Mouse (Mus musculus) embryonic facial prominence, embryonic 12.5 days (tissue): ENCODE measurements at regions not wholly inside any gene's neighbourhood (a gene's known extent, or its start where the extent isn't known, plus 50 kb on each side); places are given as distances from the start of the nearest gene placed in this dataset.
"Not testable (repeated sequence)": the region's sequence is repeated elsewhere in the genome, so short reads cannot be mapped to it uniquely, and the experiment has no call there.

ENCODE experiments used
- ATAC-seq: fragments of 200-750 bp; cut with Nextera tagmentation; 2 replicates; pipeline ENCODE4 v1.8.0; 2017; ENCODE audit not compliant: insufficient number of reproducible peaks, insufficient read depth, low FRiP score, low TSS enrichment
- H3K27ac ChIP-seq: fragments of 300-500 bp; sonication (generic); 2 replicates; pipeline ENCODE4 v1.5.1; 2016; ENCODE audit warnings: mild to moderate bottlenecking
- H3K27me3 ChIP-seq: fragments of 300-500 bp; sonication (generic); 2 replicates; pipeline ENCODE4 v1.6.1; 2016; ENCODE audit warnings: mild to moderate bottlenecking, moderate library complexity
- H3K36me3 ChIP-seq: fragments of 300-500 bp; sonication (generic); 2 replicates; pipeline ENCODE4 v1.6.1; 2016; ENCODE audit warnings: mild to moderate bottlenecking
- H3K4me1 ChIP-seq: fragments of 300-500 bp; sonication (generic); 2 replicates; pipeline ENCODE4 v1.6.1; 2016
- H3K4me2 ChIP-seq: fragments of 300-500 bp; sonication (generic); replicated peaks from 2 replicates; pipeline ENCODE4 v1.6.1; 2016; ENCODE audit warnings: mild to moderate bottlenecking, moderate library complexity
- H3K4me3 ChIP-seq: fragments of 300-500 bp; sonication (generic); 2 replicates; pipeline ENCODE4 v1.5.1; 2016; ENCODE audit warnings: mild to moderate bottlenecking
- H3K9ac ChIP-seq: fragments of 300-500 bp; sonication (generic); 2 replicates; pipeline ENCODE4 v1.6.1; 2016; ENCODE audit warnings: mild to moderate bottlenecking, moderate library complexity
- H3K9me3 ChIP-seq: fragments of 300-500 bp; sonication (generic); 2 replicates; pipeline ENCODE4 v1.6.1; 2016; ENCODE audit warnings: mild to moderate bottlenecking, moderate library complexity
- WGBS: fragments of 180-500 bp; shearing (Covaris S2); methylation state at CpG from one replicate; pipeline ENCODE4 v1.1.7; 2016; 5-methylcytosine and 5-hydroxymethylcytosine counted together

DNA sequence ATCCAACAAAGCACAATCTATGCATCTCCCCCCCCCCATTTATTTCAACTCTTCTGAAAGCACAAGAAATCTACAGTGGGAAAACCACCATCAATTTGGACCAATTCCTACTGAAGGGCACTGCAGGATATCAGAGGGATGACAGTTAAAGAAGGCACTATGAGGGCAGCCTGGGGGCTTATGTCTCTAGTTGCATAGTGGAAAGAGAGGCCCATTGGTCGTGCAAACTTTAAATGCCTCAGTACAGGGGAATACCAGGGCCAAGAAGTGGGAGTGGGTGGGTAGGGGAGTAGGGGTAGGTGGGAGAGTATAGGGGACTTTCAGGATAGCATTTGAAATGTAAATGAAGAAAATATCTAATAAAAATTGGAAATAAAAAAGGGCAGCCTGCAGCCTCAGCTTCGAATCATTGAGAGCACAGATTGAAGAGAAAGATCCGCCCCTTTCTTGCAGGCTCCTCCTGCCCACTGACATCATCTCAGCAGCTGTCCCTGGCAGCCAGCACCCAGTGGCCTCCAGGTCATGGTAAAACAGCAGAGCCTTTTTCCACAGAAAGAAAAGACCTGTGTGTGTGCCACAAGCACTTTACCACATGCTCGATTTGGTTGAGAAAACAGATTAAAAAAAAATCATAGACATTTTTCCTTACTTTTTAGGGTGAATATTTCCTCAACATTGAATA, 571.6 kb upstream of the Adamts5 start:
- no peaks in the 10 kb centered on the region for H3K9me3 ChIP-seq
- H3K4me3 ChIP-seq = no peak overlapping the region
- H3K27me3 ChIP-seq = no peaks in the 10 kb centered on the region
- no peaks in the 10 kb centered on the region for H3K36me3 ChIP-seq
- H3K27ac ChIP-seq = no peak overlapping the region
- 53% methylated on average over 4 of the region's 4 CpGs for WGBS
- H3K4me1 ChIP-seq = no peaks in the 10 kb centered on the region
- no peak overlapping the region for H3K4me2 ChIP-seq
- no peak overlapping the region for H3K9ac ChIP-seq
- no peak for ATAC-seq

DNA sequence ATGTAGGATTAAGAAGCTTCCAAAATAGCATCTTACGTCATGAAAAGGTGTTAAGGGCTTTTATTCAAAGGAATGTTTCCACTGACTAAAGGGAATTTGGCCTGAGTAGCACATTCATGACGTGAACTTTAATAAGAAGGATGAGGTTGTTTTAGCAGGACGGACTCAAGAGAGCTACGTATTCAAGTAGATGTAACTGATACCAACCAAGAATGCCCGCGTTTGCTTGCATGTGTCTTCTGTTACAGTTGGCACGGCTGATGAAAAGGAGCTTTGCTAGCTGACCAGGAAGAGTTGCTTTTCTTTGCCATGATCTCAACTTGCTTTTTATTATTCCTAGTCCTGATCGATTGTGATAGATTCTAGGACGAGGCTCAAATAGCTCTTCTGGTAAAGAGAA, 559.4 kb upstream of the Adamts5 start:
- no peaks in the 10 kb centered on the region for H3K9me3 ChIP-seq
- no peak overlapping the region for H3K9ac ChIP-seq
- no peaks in the 10 kb centered on the region for H3K4me1 ChIP-seq
- H3K36me3 ChIP-seq = no peaks in the 10 kb centered on the region
- 57% methylated on average over 9 of the region's 9 CpGs for WGBS
- H3K4me2 ChIP-seq = no peak overlapping the region
- H3K27ac ChIP-seq = no peak overlapping the region
- no peak for ATAC-seq
- no peaks in the 10 kb centered on the region for H3K27me3 ChIP-seq
- H3K4me3 ChIP-seq = no peak overlapping the region

DNA sequence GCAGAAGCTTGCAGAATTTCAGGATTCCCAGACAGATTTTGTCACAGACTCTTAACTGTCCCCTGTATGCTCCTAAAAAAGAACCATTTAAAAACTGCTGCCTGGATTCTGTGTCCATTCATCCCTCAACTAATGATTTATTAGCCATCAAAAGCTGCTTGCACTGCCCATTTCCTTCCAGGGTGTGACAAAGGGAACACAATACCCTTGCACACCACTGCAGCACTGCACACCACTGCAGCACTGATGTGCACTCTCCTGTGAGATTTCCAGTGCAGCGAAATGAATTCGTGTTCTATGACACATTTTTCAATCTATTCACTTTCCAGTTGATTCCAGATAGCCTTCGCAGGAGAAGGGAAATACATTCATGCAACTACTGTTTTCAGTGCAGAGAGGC, 555.0 kb upstream of the Adamts5 start:
- H3K27me3 ChIP-seq = no peaks in the 10 kb centered on the region
- no peak overlapping the region for H3K4me2 ChIP-seq
- H3K36me3 ChIP-seq = no peaks in the 10 kb centered on the region
- H3K27ac ChIP-seq = no peak overlapping the region
- WGBS = 80% methylated on average over 3 of the region's 3 CpGs
- ATAC-seq = no peak
- no peak overlapping the region for H3K9ac ChIP-seq
- no peaks in the 10 kb centered on the region for H3K4me1 ChIP-seq
- no peaks in the 10 kb centered on the region for H3K9me3 ChIP-seq
- H3K4me3 ChIP-seq = no peak overlapping the region

DNA sequence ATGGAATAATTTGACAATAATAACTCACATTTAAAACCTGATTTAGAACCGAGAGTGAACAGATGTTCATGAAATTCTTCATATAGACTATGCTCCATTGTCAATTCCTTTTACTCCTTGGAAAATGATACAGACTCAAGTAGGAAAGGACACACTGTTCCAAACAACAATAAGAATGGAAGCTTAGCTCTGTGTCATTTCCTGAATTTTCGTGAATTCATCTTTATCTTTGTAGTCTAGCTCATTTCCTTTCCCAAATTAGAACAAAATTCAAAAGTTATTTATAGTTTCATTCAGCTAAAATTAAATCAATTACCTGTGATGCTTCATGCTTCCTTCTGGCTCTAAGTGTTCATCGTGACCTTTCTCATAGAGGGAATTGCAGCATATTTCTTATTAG, 553.2 kb upstream of the Adamts5 start:
- no peaks in the 10 kb centered on the region for H3K27me3 ChIP-seq
- H3K4me1 ChIP-seq = no peaks in the 10 kb centered on the region
- 57% methylated on average over 3 of the region's 3 CpGs for WGBS
- H3K4me3 ChIP-seq = no peak overlapping the region
- ATAC-seq = no peak
- no peaks in the 10 kb centered on the region for H3K36me3 ChIP-seq
- no peaks in the 10 kb centered on the region for H3K9me3 ChIP-seq
- H3K9ac ChIP-seq = no peak overlapping the region
- no peak overlapping the region for H3K27ac ChIP-seq
- no peak overlapping the region for H3K4me2 ChIP-seq

DNA sequence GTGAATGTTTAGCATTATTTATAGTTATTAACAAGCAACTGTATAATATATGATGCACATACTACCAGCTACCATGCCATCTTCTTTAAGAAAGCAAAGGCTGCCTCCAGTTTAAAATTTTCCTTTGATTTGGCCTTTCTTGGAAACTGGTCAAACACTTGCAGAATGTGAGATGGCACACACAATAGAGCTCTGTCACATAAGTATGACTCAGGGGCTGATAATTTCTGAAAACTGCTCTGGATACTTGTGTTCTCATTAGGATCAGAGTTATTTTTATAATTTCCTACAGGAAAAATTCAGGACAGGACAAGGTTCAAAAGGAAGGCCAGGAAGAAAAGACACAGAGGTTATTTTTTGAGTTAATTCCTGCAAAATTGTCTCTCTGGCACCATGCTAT, 552.4 kb upstream of the Adamts5 start:
- Histone ChIP-seq H3K36me3 (no peaks in the 10 kb centered on the region), H3K4me1 (no peaks in the 10 kb centered on the region), H3K27ac (no peak overlapping the region), H3K27me3 (no peaks in the 10 kb centered on the region), H3K4me2 (no peak overlapping the region), H3K4me3 (no peak overlapping the region), H3K9ac (no peak overlapping the region), H3K9me3 (no peaks in the 10 kb centered on the region)
- no peak for ATAC-seq

DNA sequence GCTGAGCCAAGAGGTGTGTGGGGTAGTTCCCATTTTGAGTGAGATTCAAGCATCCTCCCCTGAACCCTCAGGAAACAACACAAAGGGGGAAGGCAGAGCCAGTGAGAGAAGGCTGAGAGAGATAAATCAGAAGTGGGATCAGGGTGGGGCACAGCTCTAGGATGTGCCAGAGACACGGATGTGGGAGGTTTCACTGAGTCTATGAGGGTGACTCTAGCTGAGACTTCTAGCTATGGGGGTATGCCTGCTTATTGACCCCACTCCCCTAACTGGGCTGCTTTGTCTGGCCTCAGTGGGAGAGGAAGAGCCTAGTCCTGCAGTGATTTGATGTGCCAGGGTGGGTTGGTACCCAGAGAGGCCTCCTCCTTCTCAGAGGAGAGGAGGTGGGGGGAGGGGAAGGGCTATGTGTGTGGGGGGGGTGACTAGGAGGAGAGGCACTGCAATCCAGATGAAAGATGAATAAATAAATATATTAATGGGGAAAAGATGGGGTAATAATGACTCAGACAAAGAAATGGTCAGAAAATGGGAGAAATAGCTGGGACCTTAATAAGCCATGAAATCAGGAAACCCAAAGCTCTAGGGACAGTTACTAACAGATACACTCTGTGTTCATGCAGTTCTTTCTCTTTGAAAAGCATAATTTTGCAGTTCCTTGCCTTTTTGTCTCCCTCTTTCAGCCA, 547.0 kb upstream of the Adamts5 start:
- H3K27ac ChIP-seq = no peak overlapping the region
- H3K4me3 ChIP-seq = no peak overlapping the region
- H3K9ac ChIP-seq = no peak overlapping the region
- ATAC-seq = no peak
- no peaks in the 10 kb centered on the region for H3K36me3 ChIP-seq
- H3K27me3 ChIP-seq = no peaks in the 10 kb centered on the region
- no peak overlapping the region for H3K4me2 ChIP-seq
- H3K4me1 ChIP-seq = no peaks in the 10 kb centered on the region
- WGBS = 21% methylated on average over 1 of the region's 1 CpGs
- no peaks in the 10 kb centered on the region for H3K9me3 ChIP-seq

DNA sequence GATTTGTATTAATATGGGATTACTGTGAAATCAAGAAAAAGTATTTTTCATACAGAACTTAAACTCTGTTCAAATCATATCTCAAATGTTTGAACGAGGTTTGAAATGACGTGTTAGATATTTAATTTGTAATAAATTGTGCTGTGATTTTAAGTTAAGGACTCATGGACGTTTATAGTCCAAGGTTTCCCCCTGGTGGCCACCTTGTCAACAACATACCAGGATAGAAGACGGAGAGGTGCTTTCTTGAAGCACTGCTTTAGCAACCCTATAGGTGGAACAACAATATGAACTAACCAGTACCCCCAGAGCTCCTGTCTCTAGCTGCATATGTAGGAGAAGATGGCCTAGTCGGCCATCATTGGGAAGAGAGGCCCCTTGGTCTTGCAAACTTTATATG, 517.8 kb upstream of the Adamts5 start:
- not testable (repeated sequence) for H3K9ac ChIP-seq, ATAC-seq
- WGBS = 12% methylated on average over 5 of the region's 5 CpGs

DNA sequence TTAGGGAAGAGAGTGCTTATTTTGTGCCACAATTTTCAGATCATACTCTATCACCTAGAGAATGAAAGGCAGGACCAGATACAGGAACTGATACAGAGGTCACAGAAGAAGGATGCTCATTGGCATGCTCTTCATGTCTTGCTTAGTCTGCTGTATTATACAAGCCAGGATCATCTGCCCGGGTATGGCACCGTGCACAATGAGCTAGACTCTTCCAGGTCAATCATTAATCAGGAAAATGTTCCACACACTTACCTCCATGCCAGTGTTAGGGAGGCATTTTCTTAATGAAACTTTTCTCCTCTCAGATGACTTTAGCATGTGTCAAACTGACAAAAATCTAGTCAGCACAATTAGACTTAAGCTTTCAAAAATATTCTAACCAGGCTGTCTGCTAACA, 502.7 kb upstream of the Adamts5 start:
- WGBS = 96% methylated on average over 2 of the region's 2 CpGs
- ATAC-seq = no peak
- Histone ChIP-seq H3K4me2 (no peak overlapping the region), H3K4me1 (no peaks in the 10 kb centered on the region), H3K9ac (no peak overlapping the region), H3K9me3 (no peaks in the 10 kb centered on the region), H3K36me3 (no peaks in the 10 kb centered on the region), H3K27ac (no peak overlapping the region), H3K27me3 (no peaks in the 10 kb centered on the region), H3K4me3 (no peak overlapping the region)

More for the DNA sequence above, 517.8 kb upstream of the Adamts5 start:
- not testable (repeated sequence) for H3K27ac ChIP-seq, H3K4me1 ChIP-seq, H3K4me2 ChIP-seq, H3K36me3 ChIP-seq, H3K4me3 ChIP-seq, H3K27me3 ChIP-seq, H3K9me3 ChIP-seq

DNA sequence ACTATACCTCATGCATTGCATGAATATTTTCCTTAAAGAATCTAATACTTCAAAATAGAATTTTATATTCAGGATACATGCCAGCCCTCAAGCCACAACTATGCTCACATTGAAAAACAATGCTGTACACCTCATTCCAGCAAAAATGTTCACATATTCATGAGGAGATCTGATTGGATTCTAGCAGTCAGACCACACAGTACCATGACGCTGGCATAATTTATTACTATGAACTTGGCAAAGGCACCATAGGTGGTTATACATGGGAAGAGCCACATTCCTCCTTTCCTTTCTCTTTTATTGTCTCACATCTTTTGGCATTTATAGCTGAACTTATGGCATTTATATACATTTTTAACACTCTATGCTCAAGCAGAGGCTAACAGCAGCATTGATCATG, 499.8 kb upstream of the Adamts5 start:
- no peak overlapping the region for H3K4me2 ChIP-seq
- H3K27me3 ChIP-seq = no peaks in the 10 kb centered on the region
- no peak overlapping the region for H3K4me3 ChIP-seq
- no peak for ATAC-seq
- WGBS = 83% methylated on average over 1 of the region's 1 CpGs
- no peak overlapping the region for H3K27ac ChIP-seq
- no peaks in the 10 kb centered on the region for H3K4me1 ChIP-seq
- no peaks in the 10 kb centered on the region for H3K9me3 ChIP-seq
- H3K36me3 ChIP-seq = no peaks in the 10 kb centered on the region
- H3K9ac ChIP-seq = no peak overlapping the region

DNA sequence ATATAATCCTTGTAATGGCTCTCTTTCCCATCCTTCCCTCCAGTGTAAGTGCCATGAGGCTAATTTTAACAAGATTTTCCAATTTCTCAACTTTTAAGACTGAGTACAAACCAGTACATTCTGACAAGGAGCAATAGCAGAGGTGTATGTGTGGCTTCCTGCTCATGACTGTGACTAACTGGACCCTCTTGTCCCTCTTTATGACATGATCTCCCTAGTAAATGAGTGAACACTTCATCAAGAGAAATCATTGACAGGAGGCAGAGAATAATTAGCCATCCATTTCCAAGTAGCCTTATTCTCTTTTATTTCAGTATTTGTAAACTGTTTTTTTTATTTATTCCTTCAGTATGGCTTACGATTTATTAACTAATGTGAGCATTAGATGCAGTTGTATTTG, 497.7 kb upstream of the Adamts5 start:
- H3K9ac ChIP-seq = no peak overlapping the region
- no peak for ATAC-seq
- H3K9me3 ChIP-seq = no peaks in the 10 kb centered on the region
- no peak overlapping the region for H3K4me2 ChIP-seq
- H3K27ac ChIP-seq = no peak overlapping the region
- no peak overlapping the region for H3K4me3 ChIP-seq
- H3K27me3 ChIP-seq = no peaks in the 10 kb centered on the region
- 89% methylated on average over 1 of the region's 1 CpGs for WGBS
- no peaks in the 10 kb centered on the region for H3K36me3 ChIP-seq
- H3K4me1 ChIP-seq = no peaks in the 10 kb centered on the region

DNA sequence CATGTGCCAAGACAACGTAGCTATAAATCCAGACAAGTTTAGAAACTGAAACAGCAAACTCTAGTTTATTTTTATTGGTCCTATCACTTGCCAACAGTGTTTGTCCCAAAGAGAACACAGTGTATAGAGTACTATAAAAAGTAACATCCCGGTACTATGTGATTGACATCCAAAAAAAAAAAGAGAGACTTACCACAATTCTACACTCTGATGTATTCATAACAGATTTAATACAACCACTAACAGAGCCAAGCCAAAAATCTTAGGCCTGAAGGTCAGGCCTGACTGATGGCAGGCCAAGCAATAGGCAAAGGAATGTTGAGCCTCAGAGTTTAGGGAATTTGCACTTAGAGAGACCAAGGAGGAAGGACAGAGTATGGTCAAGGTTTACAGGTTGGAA, 495.9 kb upstream of the Adamts5 start:
- Histone ChIP-seq H3K9me3 (no peaks in the 10 kb centered on the region), H3K27me3 (no peaks in the 10 kb centered on the region), H3K4me3 (no peak overlapping the region), H3K36me3 (no peaks in the 10 kb centered on the region), H3K9ac (no peak overlapping the region), H3K4me1 (no peaks in the 10 kb centered on the region), H3K4me2 (no peak overlapping the region), H3K27ac (no peak overlapping the region)
- no peak for ATAC-seq
- WGBS = 82% methylated on average over 2 of the region's 2 CpGs

DNA sequence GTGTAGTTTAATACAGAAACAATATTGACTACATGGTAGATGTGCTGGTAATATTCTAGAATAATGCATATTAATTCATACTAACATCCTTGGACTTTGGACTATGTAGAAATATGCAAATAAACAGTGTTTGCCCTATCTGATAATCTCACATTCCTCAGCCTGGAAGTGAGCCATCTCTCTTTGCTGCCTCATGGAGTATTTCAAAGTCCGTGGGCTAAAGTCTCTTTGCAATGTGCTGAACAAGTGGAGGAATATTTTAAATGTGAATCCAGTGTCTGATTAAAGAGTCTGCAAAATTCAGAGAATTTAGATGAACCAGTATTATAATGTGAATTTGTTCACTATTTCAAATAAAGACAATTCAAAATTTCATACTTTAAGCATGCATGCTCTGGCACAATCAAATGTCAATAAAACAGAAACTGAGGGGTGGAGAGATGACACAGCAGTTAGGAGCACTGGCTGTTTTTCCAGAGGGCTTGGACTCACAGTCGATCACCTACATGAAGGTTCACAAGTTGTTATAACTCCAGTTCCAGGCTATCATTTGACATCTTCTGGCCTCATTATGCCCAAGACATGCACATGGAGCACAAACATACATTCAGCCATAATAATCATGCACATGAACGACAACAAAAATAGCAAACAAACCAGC, 487.6 kb upstream of the Adamts5 start:
- no peak for ATAC-seq
- Histone ChIP-seq H3K36me3 (no peaks in the 10 kb centered on the region), H3K9ac (no peak overlapping the region), H3K4me2 (no peak overlapping the region), H3K4me1 (no peaks in the 10 kb centered on the region), H3K9me3 (no peaks in the 10 kb centered on the region), H3K4me3 (no peak overlapping the region), H3K27ac (no peak overlapping the region), H3K27me3 (no peaks in the 10 kb centered on the region)
- 72% methylated on average over 3 of the region's 3 CpGs for WGBS
